Mouse (Mus musculus): ENCODE measurements around the gene Mapkapk2.

GRCm38 (mm10) chr1:131012494-131012893 is 85.1 kb downstream of the Mapkapk2 start:
- no peak for TF ChIP-seq CTCF (IDR thresholded peaks at IDR 0.05; ENCODE audit: low read depth, low read length)
- TF ChIP-seq POLR2A (IDR thresholded peaks at IDR 0.05; ENCODE audit: borderline replicate concordance, low read depth, low read length), result no peak

Data from bone marrow macrophage, adult 2 months (primary cell).